Mouse (Mus musculus) CH12.LX (cell line): ENCODE data around the gene Nr1h4. TPM values are rescaled to one million over a fixed set of nuclear protein-coding genes. Genes with fewer than 3 reads are reported as not detected.

Experiments used
- DNase-seq: peaks from one replicate; pipeline ENCODE4 v3.0.0-alpha.2; 2013; ENCODE audit errors: extremely low read depth
- H3K27ac ChIP-seq: 2 replicates; pipeline ENCODE4 v1.5.1; 2012; ENCODE audit warnings: low read depth, mild to moderate bottlenecking, control low read depth, moderate library complexity; ENCODE audit not compliant: insufficient read depth
- H3K27me3 ChIP-seq: replicated peaks from 2 replicates; pipeline ENCODE3; 2012; ENCODE audit warnings: inconsistent platforms
- H3K36me3 ChIP-seq, 2 experiments: replicated peaks in 1 of 2; 2 replicates each; pipeline versions ENCODE3 to v1.6.1; 2012; ENCODE audit warnings: inconsistent platforms in 1 of 2, low read length in 1 of 2, mild to moderate bottlenecking in 1 of 2, mixed read lengths in 1 of 2, moderate library complexity in 1 of 2; ENCODE audit not compliant: control insufficient read depth in 1 of 2, insufficient read depth in 1 of 2
- H3K4me1 ChIP-seq, 2 experiments: 2 replicates each; pipeline ENCODE4 v1.6.1; 2012; ENCODE audit warnings: inconsistent platforms in 1 of 2, moderate library complexity in 1 of 2; ENCODE audit not compliant: insufficient read depth in 2 of 2, control insufficient read depth in 1 of 2
- H3K4me2 ChIP-seq: 2 replicates; pipeline ENCODE4 v1.6.1; 2012; ENCODE audit warnings: low read depth, mild to moderate bottlenecking, control low read depth; ENCODE audit not compliant: poor library complexity, insufficient read depth, severe bottlenecking
- H3K4me3 ChIP-seq, 3 experiments: fragments of 150-350 bp in 1 of 3; sonication (generic) in 1 of 3; replicated peaks in 1 of 3; 2 replicates each; pipeline versions ENCODE3 to v1.5.1; 2011 to 2012; ENCODE audit warnings: low read depth in 2 of 3, low read length in 2 of 3, mild to moderate bottlenecking in 2 of 3, moderate library complexity in 2 of 3, control low read depth in 1 of 3, improper control_type of control experiment in 1 of 3, inconsistent platforms in 1 of 3, mixed read lengths in 1 of 3; ENCODE audit not compliant: poor library complexity in 1 of 3
- H3K79me2 ChIP-seq: replicated peaks from 2 replicates; pipeline ENCODE4 v1.6.1; 2012; ENCODE audit warnings: mild to moderate bottlenecking, moderate library complexity; ENCODE audit not compliant: control insufficient read depth, poor library complexity, insufficient read depth, severe bottlenecking; ENCODE audit errors: extremely low read depth
- H3K9ac ChIP-seq: 2 replicates; pipeline ENCODE4 v1.6.1; 2012; ENCODE audit warnings: low read depth, mild to moderate bottlenecking, control low read depth, moderate library complexity; ENCODE audit not compliant: insufficient read depth
- H3K9me3 ChIP-seq: replicated peaks from 2 replicates; pipeline ENCODE3; 2012; ENCODE audit warnings: low read length, inconsistent platforms, mixed read lengths
- BHLHE40 ChIP-seq: IDR thresholded peaks from 2 replicates; pipeline ENCODE4 v1.6.1; 2011; ENCODE audit warnings: mild to moderate bottlenecking, low read depth, low read length, improper control_type of control experiment
- CTCF ChIP-seq, 2 experiments: IDR thresholded peaks in 1 of 2; conservative IDR thresholded peaks in 1 of 2; 2 replicates each; pipeline ENCODE4 v1.5.1; 2011 to 2012; ENCODE audit warnings: low read depth in 2 of 2, low read length in 2 of 2, improper control_type of control experiment in 1 of 2, inconsistent platforms in 1 of 2, mild to moderate bottlenecking in 1 of 2, moderate library complexity in 1 of 2
- E2F4 ChIP-seq: IDR thresholded peaks from 2 replicates; pipeline ENCODE4 v1.6.1; 2011; ENCODE audit warnings: low read depth, low read length, improper control_type of control experiment; ENCODE audit not compliant: insufficient replicate concordance
- ELF1 ChIP-seq: IDR thresholded peaks from 2 replicates; pipeline ENCODE4 v1.6.1; 2014; ENCODE audit warnings: low read depth, mild to moderate bottlenecking, inconsistent platforms, low read length, improper control_type of control experiment
- ETS1 ChIP-seq: conservative IDR thresholded peaks from 2 replicates; pipeline ENCODE4 v1.6.1; 2012; ENCODE audit warnings: low read depth, mild to moderate bottlenecking, inconsistent platforms, low read length, improper control_type of control experiment, moderate library complexity
- HCFC1 ChIP-seq: IDR thresholded peaks from 2 replicates; pipeline ENCODE4 v1.6.1; 2012; ENCODE audit warnings: low read depth, mild to moderate bottlenecking, inconsistent platforms, low read length, improper control_type of control experiment
- IRF4 ChIP-seq: IDR thresholded peaks from 2 replicates; pipeline ENCODE4 v1.6.1; 2014; ENCODE audit warnings: low read depth, mild to moderate bottlenecking, inconsistent platforms, low read length, improper control_type of control experiment
- JUN ChIP-seq: IDR thresholded peaks from 2 replicates; pipeline ENCODE4 v1.6.1; 2011; ENCODE audit warnings: low read depth, mild to moderate bottlenecking, low read length, improper control_type of control experiment, moderate library complexity; ENCODE audit not compliant: insufficient read depth
- JUND ChIP-seq: conservative IDR thresholded peaks from 2 replicates; pipeline ENCODE4 v1.6.1; 2011; ENCODE audit warnings: low read depth, low read length, improper control_type of control experiment
- MYC ChIP-seq: IDR thresholded peaks from 2 replicates; pipeline ENCODE4 v1.6.1; 2011; ENCODE audit warnings: low read depth, mild to moderate bottlenecking, improper control_type of control experiment, low read length
- NRF1 ChIP-seq: IDR thresholded peaks from 2 replicates; pipeline ENCODE4 v1.6.1; 2014; ENCODE audit warnings: low read depth, mild to moderate bottlenecking, inconsistent platforms, low read length, improper control_type of control experiment, moderate library complexity
- PAX5 ChIP-seq: IDR thresholded peaks from 2 replicates; pipeline ENCODE4 v1.6.1; 2012; ENCODE audit warnings: low read length, inconsistent platforms, mixed read lengths
- SMC3 ChIP-seq: IDR thresholded peaks from 2 replicates; pipeline ENCODE4 v1.6.1; 2011; ENCODE audit warnings: low read depth, low read length, improper control_type of control experiment
- TCF12 ChIP-seq: IDR thresholded peaks from 2 replicates; pipeline ENCODE4 v1.6.1; 2014; ENCODE audit warnings: low read depth, mild to moderate bottlenecking, inconsistent platforms, low read length, improper control_type of control experiment
- USF2 ChIP-seq: conservative IDR thresholded peaks from 2 replicates; pipeline ENCODE4 v1.6.1; 2011; ENCODE audit warnings: low read depth, low read length, improper control_type of control experiment
- ZC3H11A ChIP-seq: IDR thresholded peaks from 2 replicates; pipeline ENCODE4 v1.6.1; 2012; ENCODE audit warnings: low read depth, mild to moderate bottlenecking, inconsistent platforms, low read length, improper control_type of control experiment
- ZKSCAN1 ChIP-seq: IDR thresholded peaks from 2 replicates; pipeline ENCODE4 v1.6.1; 2012; ENCODE audit warnings: low read depth, inconsistent platforms, low read length, improper control_type of control experiment, borderline replicate concordance
- ZNF384 ChIP-seq: IDR thresholded peaks from 2 replicates; pipeline ENCODE4 v1.6.1; 2012; ENCODE audit warnings: low read depth, low read length, improper control_type of control experiment, inconsistent platforms
- dilution Hi-C: fragments of 300-500 bp; cut with MboI; formaldehyde crosslinking; loops from 2 replicates; pipeline ENCODE4 v1.14.3; 2020; ENCODE audit warnings: low sequenced_read_pairs; ENCODE audit not compliant: extremely low pct_unique_long_range_greater_than_20kb, extremely low pct_ligation_motif_present
- in situ Hi-C: fragments of 300-500 bp; cut with MboI; formaldehyde crosslinking; loops from 3 replicates; pipeline ENCODE4 v1.14.3; 2019; ENCODE audit warnings: low sequenced_read_pairs, low pct_ligation_motif_present, low pct_unique_long_range_greater_than_20kb, mixed read lengths
- polyA plus RNA-seq: library from polyadenylated mRNA; unstranded; fragments of >175 nt; gene quantifications from 2 replicates; pipeline ENCODE4 v1.2.1, GENCODE M21; 2012; ENCODE audit warnings: low read depth; ENCODE audit not compliant: insufficient read length
- total RNA-seq, 2 experiments: library from RNA; depleted of rRNA; stranded (reverse); fragments of 300-350 nt in 1 of 2; fragments of >200 nt in 1 of 2; gene quantifications; 2 replicates each; pipeline ENCODE4 v1.2.3; 2012 to 2014

The Nr1h4 gene
- total and polyA plus RNA-seq, 3 experiments: not detected

DNA sequence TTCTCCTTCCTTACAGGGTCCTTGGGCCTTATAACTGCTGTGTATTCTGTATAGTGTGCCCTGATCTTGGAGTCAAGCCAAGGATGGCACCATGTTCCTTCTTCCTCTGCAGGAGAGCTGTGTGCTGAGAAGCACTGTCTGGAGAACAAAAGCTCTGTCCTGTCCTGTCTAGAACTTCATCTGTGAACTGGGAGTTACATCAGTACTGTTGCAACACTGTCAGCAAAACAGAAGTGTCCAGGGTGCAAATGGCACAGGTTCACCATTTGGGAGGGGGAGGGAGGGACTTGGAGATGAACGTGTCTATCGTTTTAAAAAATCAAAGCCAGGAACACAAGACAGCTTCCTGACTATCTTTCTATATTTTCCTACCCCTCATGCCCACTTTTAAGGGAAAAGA lies 1.4 kb downstream of the Nr1h4 start:
- no peak overlapping the region for H3K9ac ChIP-seq
- dilution Hi-C loops: no loop called here
- H3K4me1 ChIP-seq: no peaks in the 10 kb centered on the region
- no peak overlapping the region for H3K4me3 ChIP-seq
- in situ Hi-C loops: no loop called here
- no peaks in the 10 kb centered on the region for H3K36me3 ChIP-seq
- no peak for TF ChIP-seq ELF1
- TF ChIP-seq JUND: no peak
- no peak for TF ChIP-seq ZNF384
- no peak for DNase-seq
- no peaks in the 10 kb centered on the region for H3K9me3 ChIP-seq
- no peaks in the 10 kb centered on the region for H3K27me3 ChIP-seq
- no peak overlapping the region for H3K27ac ChIP-seq
- no peaks in the 10 kb centered on the region for H3K79me2 ChIP-seq
- no peak overlapping the region for H3K4me2 ChIP-seq

DNA sequence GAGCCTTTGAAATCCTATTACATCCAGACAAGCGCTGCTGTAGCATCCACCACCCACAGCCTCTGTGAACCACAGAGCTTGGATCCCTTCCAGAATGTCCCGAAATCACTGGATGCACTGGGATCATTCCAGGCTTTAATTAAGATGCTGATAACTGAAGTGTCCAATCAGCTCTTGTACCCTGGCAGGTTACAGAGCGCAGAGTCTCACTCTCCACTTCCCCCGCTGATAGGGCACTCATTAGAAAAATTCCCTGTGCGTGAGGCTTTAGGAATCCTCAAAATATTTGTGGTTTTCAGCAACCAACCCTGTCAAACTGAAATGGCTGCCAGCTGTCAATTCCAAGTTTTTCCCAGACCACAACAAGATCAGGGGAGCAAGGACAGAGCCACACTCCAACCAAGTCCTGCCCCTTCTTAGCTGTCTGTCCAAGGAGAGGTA lies 2.2 kb downstream of the Nr1h4 start:
- no peaks in the 10 kb centered on the region for H3K9me3 ChIP-seq
- no peak overlapping the region for H3K4me3 ChIP-seq
- no peak overlapping the region for H3K4me2 ChIP-seq
- dilution Hi-C loops: no loop called here
- in situ Hi-C loops: no loop called here
- H3K79me2 ChIP-seq: no peaks in the 10 kb centered on the region
- H3K27me3 ChIP-seq: no peaks in the 10 kb centered on the region
- no peak for DNase-seq
- no peaks in the 10 kb centered on the region for H3K36me3 ChIP-seq
- TF ChIP-seq USF2: no peak
- TF ChIP-seq ZC3H11A: no peak
- TF ChIP-seq E2F4: no peak
- no peak for TF ChIP-seq ELF1
- no peak for TF ChIP-seq NRF1
- H3K9ac ChIP-seq: no peak overlapping the region
- H3K27ac ChIP-seq: no peak overlapping the region
- H3K4me1 ChIP-seq: no peaks in the 10 kb centered on the region

DNA sequence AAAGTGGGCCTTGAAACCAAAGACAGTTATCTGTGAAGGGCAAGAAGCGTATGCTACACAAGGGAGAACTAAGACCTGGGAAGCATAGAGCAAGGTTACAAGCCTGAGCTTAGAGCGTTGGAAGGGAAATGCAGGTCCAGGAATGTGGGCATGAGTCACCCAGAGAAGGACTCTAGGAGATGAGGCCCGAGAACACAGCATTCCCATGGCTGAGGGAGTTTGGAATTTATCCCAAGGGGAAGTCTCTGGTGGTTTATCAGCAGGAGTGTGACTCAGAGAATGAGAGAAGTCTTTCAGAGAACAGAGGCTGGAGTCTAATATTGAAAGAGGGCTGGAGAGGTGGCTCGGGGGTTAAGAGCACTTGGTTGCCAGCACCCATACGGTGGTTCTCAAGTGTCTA lies 6.3 kb downstream of the Nr1h4 start:
- TF ChIP-seq HCFC1 (no peak), ETS1 (no peak), PAX5 (no peak), ZKSCAN1 (no peak), MYC (no peak), TCF12 (no peak), BHLHE40 (no peak), JUN (no peak), CTCF (conservative IDR thresholded peaks at IDR 0.05 in 1 of 2, IDR thresholded peaks at IDR 0.05 in 1 of 2; ENCODE audit: low read depth in 2 of 2, low read length in 2 of 2) (no peak), SMC3 (no peak), IRF4 (no peak), USF2 (no peak)
- dilution Hi-C loops: no loop called here
- Histone ChIP-seq H3K4me2 (no peak overlapping the region; the same call in 1 of the 2 replicates), H3K79me2 (no peaks in the 10 kb centered on the region), H3K27me3 (no peaks in the 10 kb centered on the region), H3K9me3 (no peaks in the 10 kb centered on the region), H3K4me3 (no peak overlapping the region), H3K4me1 (no peaks in the 10 kb centered on the region), H3K9ac (no peak overlapping the region), H3K27ac (no peak overlapping the region), H3K36me3 (no peaks in the 10 kb centered on the region)
- DNase-seq: no peak
- in situ Hi-C loops: no loop called here
